Comparison of ENCODE assay signal across 18 mouse cellular contexts in the genomic region with DNA sequence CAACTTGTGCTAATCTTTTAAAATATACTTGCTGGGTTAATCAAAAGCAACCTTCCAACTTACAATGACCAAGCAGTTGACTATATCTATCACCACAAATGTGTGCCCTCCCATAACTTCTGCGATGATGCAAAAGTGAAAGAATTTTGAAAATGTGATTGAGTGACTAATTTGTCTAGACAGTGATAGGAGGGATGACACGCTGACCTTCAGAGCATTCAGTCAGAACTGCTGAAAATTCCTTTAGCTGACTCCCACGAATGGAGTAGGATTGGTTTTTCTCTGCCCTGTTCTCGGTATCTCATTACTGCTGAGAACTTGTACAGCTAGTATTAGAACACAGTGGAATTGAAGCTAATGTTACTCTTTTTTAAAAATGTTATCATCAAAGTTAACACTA.
"Had no signal": no experiment of that assay in that cellular context is flagged by ENCODE, and none has a peak within 500 bp of the region (broad histone marks: within the 10 kb centered on the region; RNA-seq: fewer than 3 reads in every experiment).

No protein-coding gene starts in this region.

- H3K4me3 ChIP-seq: left cerebral cortex, adult 2 months; limb, embryonic 12.5 days; limb, embryonic 15.5 days; midbrain, embryonic 12.5 days; midbrain, embryonic 15.5 days had no signal

- DNase-seq: kidney, adult 9 months; kidney, postnatal 25 days; layer of hippocampus, postnatal 36 days; liver, postnatal 0 days; lung, embryonic 14.5 days; retina, postnatal 1 day; thymus, adult 18-20 months; thymus, postnatal 36 days had no signal

- H3K36me3 ChIP-seq: limb, embryonic 12.5 days; limb, embryonic 15.5 days; midbrain, embryonic 12.5 days; midbrain, embryonic 15.5 days had no signal

- ATAC-seq: inflammation-experienced regulatory T-cells, adult 6 months; liver, postnatal 0 days; lung, postnatal 0 days; midbrain, embryonic 15.5 days had no signal

- H3K4me1 ChIP-seq: limb, embryonic 12.5 days; limb, embryonic 15.5 days; midbrain, embryonic 12.5 days; midbrain, embryonic 15.5 days had no signal

- H3K4me2 ChIP-seq: limb, embryonic 12.5 days; limb, embryonic 15.5 days; liver, embryonic 11.5 days; lung, embryonic 14.5 days; midbrain, embryonic 12.5 days; midbrain, embryonic 15.5 days had no signal

- H3K9me3 ChIP-seq: limb, embryonic 12.5 days; limb, embryonic 15.5 days; midbrain, embryonic 12.5 days; midbrain, embryonic 15.5 days had no signal

- H3K27me3 ChIP-seq: limb, embryonic 12.5 days; limb, embryonic 15.5 days; midbrain, embryonic 12.5 days; midbrain, embryonic 15.5 days had no signal

- H3K27ac ChIP-seq: left cerebral cortex, adult 2 months; limb, embryonic 12.5 days; limb, embryonic 15.5 days; liver, embryonic 14.5 days; macrophage; midbrain, embryonic 12.5 days; midbrain, embryonic 15.5 days had no signal

- H3K9ac ChIP-seq: limb, embryonic 12.5 days; limb, embryonic 15.5 days; liver, embryonic 14.5 days; liver, postnatal 0 days; lung, embryonic 14.5 days; midbrain, embryonic 12.5 days; midbrain, embryonic 15.5 days had no signal
